Mouse (Mus musculus) brown adipose tissue, adult 24 weeks (tissue): ENCODE results near the gene 4933436I01Rik. TPM values are rescaled to one million over a fixed set of nuclear protein-coding genes. Genes with fewer than 3 reads are reported as not detected.

ENCODE experiments used
- H3K27ac ChIP-seq: fragments of 200-500 bp; replicated peaks from 2 replicates; pipeline ENCODE4 v1.5.1; 2012; ENCODE audit warnings: low read depth, mild to moderate bottlenecking, low read length
- H3K4me1 ChIP-seq: fragments of 200-500 bp; 2 replicates; pipeline ENCODE4 v1.6.1; 2012; ENCODE audit warnings: low read length, mixed read lengths; ENCODE audit not compliant: control insufficient read depth, insufficient read depth, insufficient read length
- H3K4me3 ChIP-seq: fragments of 200-500 bp; 2 replicates; pipeline ENCODE4 v1.5.1; 2012; ENCODE audit warnings: low read depth, mild to moderate bottlenecking, low read length, moderate library complexity; ENCODE audit not compliant: insufficient read depth
- polyA plus RNA-seq: library from polyadenylated mRNA; stranded (reverse); fragments of >200 nt; gene quantifications from 2 replicates; pipeline ENCODE4 v1.2.4, GENCODE M21; 2012; ENCODE audit not compliant: missing spikeins, insufficient read depth, insufficient read length

Gene 4933436I01Rik
- polyA plus RNA-seq = not detected in 2 replicates

DNA sequence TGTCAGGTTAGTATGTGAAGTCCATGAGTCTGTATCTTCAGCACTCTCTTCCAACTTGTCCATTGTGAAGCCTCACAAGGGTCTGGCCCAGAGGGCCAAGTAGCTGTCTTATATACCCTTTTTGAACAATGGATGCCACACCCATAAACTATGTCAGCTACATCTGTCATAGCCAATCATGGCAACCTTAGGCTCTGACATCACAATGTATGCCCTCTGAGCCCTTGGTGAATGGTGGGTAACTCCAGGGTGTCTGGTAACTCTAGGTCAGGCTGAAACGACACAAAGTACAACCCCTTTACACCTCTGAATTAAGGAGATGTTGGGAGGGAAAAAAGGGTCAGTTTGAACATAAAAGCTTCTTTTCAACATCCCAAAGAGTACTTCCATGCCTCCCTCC, at the start of gene 4933436I01Rik:
Gene 4933436I01Rik (minus strand): TSS at position 101 of the 400 bp plus-strand sequence.
- Histone ChIP-seq H3K4me1 (no peaks in the 10 kb centered on the region), H3K27ac (no peak within 1 kb of the TSS), H3K4me3 (no peak within 1 kb of the TSS)

DNA sequence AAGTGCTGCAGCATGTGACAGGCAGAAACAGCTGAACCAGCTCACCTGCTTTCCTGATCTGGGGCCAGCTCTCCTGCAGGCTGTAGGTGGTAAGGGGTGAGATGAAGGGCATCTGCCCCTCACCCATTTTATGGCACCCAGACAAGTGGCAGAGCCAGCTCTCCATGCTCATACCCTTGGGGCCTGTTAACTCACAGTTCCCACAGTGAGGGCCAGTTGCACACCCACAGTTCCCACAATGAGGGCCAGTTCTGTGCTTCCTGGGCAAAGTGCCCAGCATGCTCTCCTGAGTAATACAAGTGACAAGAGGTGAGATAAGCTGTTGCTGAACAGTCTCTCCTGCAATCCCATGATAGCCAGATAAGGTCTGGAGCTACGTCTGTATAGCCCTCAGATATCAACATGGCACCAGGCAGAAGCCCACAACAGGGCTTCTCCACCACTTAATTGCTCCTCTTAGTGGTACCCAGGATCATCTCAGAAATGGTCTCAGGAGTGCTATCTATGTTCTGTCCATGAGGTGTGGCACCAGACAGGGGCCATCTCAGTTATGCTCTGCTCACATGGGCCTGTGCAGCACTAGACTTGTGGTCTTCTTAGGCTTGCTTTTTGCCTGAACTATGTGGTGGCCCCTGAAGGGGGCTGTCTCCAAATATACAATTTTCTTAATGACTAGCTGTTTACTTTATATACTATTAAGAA, 3.7 kb upstream of the 4933436I01Rik start:
- no peak overlapping the region for H3K4me3 ChIP-seq
- H3K4me1 ChIP-seq = no peaks in the 10 kb centered on the region
- H3K27ac ChIP-seq = no peak overlapping the region

DNA sequence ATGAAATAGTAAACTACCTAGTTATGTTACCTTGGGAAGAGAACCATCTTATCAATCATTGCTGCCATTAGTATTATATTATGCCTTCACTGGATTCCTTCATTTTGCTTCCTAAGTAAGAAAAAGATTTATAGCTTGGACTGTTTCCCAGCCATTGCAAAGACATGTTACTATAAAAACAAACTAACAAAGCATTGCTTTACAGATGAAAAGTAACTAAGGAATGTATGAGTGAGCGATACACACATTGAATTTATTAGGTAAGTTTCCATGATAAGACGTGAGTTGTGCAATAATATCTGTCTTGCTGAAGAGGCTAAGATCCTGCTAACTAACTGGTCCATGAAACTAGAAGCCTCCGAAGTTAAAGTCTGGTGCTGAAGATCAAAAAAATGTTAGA, 37.8 kb downstream of the 4933436I01Rik start:
- Histone ChIP-seq H3K27ac (no peak overlapping the region), H3K4me1 (no peaks in the 10 kb centered on the region), H3K4me3 (no peak overlapping the region)

Other genes starting within 250 kb of the 4933436I01Rik start
- gene Gm1140, start 227.9 kb downstream of the 4933436I01Rik start, polyA plus RNA-seq = not detected in 2 replicates
- not detected in 2 replicates for gene Gm14692, start 225.8 kb downstream of the 4933436I01Rik start, polyA plus RNA-seq